Mouse (Mus musculus) heart, adult 2 months (tissue): ENCODE data around the gene Fgf11.

Source experiments
- CTCF ChIP-seq: fragments of 200-600 bp; IDR thresholded peaks from 2 replicates; pipeline ENCODE4 v1.8.1; 2022; ENCODE audit warnings: antibody characterized with exemption, mild to moderate bottlenecking, moderate library complexity
- POLR2A ChIP-seq: fragments of 200-500 bp; IDR thresholded peaks from 2 replicates; pipeline ENCODE4 v1.6.1; 2011; ENCODE audit warnings: mild to moderate bottlenecking, low read depth, low read length, control low read depth; ENCODE audit not compliant: insufficient read depth

DNA sequence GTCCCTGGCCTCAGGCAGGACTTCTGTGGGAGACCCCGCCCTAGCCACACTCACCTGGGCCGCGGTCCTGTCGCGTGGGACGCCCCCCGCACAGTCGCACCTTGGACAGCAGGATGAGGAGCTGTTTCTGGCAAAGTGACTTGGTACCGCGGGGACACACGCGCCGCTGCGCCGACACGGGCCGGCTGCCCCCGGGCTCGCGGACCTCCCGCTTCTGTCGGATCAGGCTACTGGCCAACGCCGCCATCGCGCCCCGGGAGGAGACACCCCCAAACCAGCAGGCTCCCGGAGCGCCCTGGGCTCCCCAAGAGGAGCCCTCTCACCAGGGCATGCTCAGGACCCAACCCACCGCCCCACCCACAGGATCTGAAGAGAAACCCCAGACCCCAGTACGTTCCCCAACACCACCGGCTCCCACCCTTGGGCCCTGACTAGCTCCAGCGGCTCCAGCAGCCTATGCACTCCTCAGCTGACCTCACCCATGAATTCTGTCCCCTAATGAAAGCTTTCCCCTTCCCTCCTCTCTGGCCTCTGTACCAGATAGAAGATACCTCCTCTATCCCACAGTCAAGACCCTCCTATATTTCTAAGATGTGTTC, at the start of gene Fgf11:
- TF ChIP-seq CTCF (no peak), POLR2A (no peak)
